Mouse (Mus musculus) midbrain, embryonic 13.5 days (tissue): ENCODE data around the gene Gm10718. TPM values are rescaled to one million over a fixed set of nuclear protein-coding genes. Genes with fewer than 3 reads are reported as not detected.
"Not testable (repeated sequence)": the region's sequence is repeated elsewhere in the genome, so short reads cannot be mapped to it uniquely, and the experiment has no call there.

Source experiments
- ATAC-seq: fragments of 200-750 bp; cut with Nextera tagmentation; 2 replicates; pipeline ENCODE4 v1.8.0; 2017; ENCODE audit warnings: mild to moderate bottlenecking, moderate TSS enrichment, moderate library complexity
- H3K27ac ChIP-seq: fragments of 300-500 bp; sonication (generic); 2 replicates; pipeline ENCODE4 v1.5.1; 2015; ENCODE audit warnings: inconsistent platforms, mild to moderate bottlenecking, moderate library complexity
- H3K27me3 ChIP-seq: fragments of 300-500 bp; sonication (generic); 2 replicates; pipeline ENCODE4 v1.6.1; 2015; ENCODE audit warnings: mild to moderate bottlenecking, inconsistent platforms
- H3K36me3 ChIP-seq: fragments of 300-500 bp; sonication (generic); 2 replicates; pipeline ENCODE4 v1.6.1; 2015; ENCODE audit warnings: mild to moderate bottlenecking, inconsistent platforms
- H3K4me1 ChIP-seq: fragments of 300-500 bp; sonication (generic); replicated peaks from 2 replicates; pipeline ENCODE4 v1.6.1; 2015; ENCODE audit warnings: inconsistent platforms
- H3K4me2 ChIP-seq: fragments of 300-500 bp; sonication (generic); replicated peaks from 2 replicates; pipeline ENCODE4 v1.6.1; 2015; ENCODE audit warnings: moderate library complexity, mild to moderate bottlenecking, inconsistent platforms
- H3K4me3 ChIP-seq: fragments of 300-500 bp; sonication (generic); replicated peaks from 2 replicates; pipeline ENCODE4 v1.5.1; 2015; ENCODE audit warnings: mild to moderate bottlenecking, inconsistent platforms
- H3K9ac ChIP-seq: fragments of 300-500 bp; sonication (generic); replicated peaks from 2 replicates; pipeline ENCODE4 v1.6.1; 2015; ENCODE audit warnings: mild to moderate bottlenecking, inconsistent platforms
- H3K9me3 ChIP-seq: fragments of 300-500 bp; sonication (generic); 2 replicates; pipeline ENCODE4 v1.6.1; 2016; ENCODE audit warnings: mild to moderate bottlenecking, inconsistent platforms
- WGBS: fragments of 180-500 bp; shearing (Covaris S2); methylation state at CpG from one replicate; pipeline ENCODE4 v1.1.7; 2015; 5-methylcytosine and 5-hydroxymethylcytosine counted together
- polyA plus RNA-seq: library from polyadenylated mRNA; unstranded; fragments of >200 nt; fragmentation: Nextera tagmentation; extraction: Ambion mirVana; gene quantifications from 2 replicates; pipeline ENCODE4 v1.2.1, GENCODE M21; 2015

Gm10718 gene
- polyA plus RNA-seq, 1 experiment from 2014 or later, result 2.0 TPM

- not testable (repeated sequence) for H3K36me3 ChIP-seq, H3K9ac ChIP-seq, H3K4me2 ChIP-seq, H3K27me3 ChIP-seq, H3K4me1 ChIP-seq, H3K4me3 ChIP-seq, ATAC-seq, H3K9me3 ChIP-seq, H3K27ac ChIP-seq
- WGBS, result 77% methylated on average over 6 of the region's 6 CpGs
Observed at GRCm38 (mm10) chr9:3015896-3016295, 7.5 kb upstream of the Gm10718 start.

GRCm38 (mm10) chr9:3017108-3017507 lies 6.2 kb upstream of the Gm10718 start, which contains the start of gene Gm10719:
Gene Gm10719, plus strand, starts transcription at chr9:3017408.
- 67% methylated on average over 1 of the region's 9 CpGs for WGBS

GRCm38 (mm10) chr9:3018944-3019343 lies 4.4 kb upstream of the Gm10718 start:
- not testable (repeated sequence) for H3K9ac ChIP-seq, H3K4me1 ChIP-seq

More at GRCm38 (mm10) chr9:3017108-3017507, 6.2 kb upstream of the Gm10718 start, which contains the start of gene Gm10719:
- not testable (repeated sequence) for H3K4me2 ChIP-seq, H3K36me3 ChIP-seq, H3K9ac ChIP-seq, H3K9me3 ChIP-seq, H3K4me3 ChIP-seq, H3K27me3 ChIP-seq, ATAC-seq, H3K4me1 ChIP-seq, H3K27ac ChIP-seq

GRCm38 (mm10) chr9:3019835-3020727 lies 3.3 kb upstream of the Gm10718 start:
- H3K36me3 ChIP-seq, H3K9me3 ChIP-seq, H3K4me3 ChIP-seq, H3K4me1 ChIP-seq, H3K27ac ChIP-seq, H3K4me2 ChIP-seq, H3K9ac ChIP-seq, H3K27me3 ChIP-seq: not testable (repeated sequence)
- ATAC-seq, result peak; percentile 79
- 80% methylated on average over 16 of the region's 19 CpGs for WGBS

More at GRCm38 (mm10) chr9:3018944-3019343, 4.4 kb upstream of the Gm10718 start:
- 64% methylated on average over 9 of the region's 9 CpGs for WGBS
- not testable (repeated sequence) for H3K27ac ChIP-seq, H3K36me3 ChIP-seq, H3K27me3 ChIP-seq, H3K4me2 ChIP-seq, H3K4me3 ChIP-seq, H3K9me3 ChIP-seq, ATAC-seq

- H3K4me1 ChIP-seq, H3K27ac ChIP-seq, H3K27me3 ChIP-seq, H3K9ac ChIP-seq, H3K9me3 ChIP-seq, ATAC-seq, H3K4me3 ChIP-seq, H3K36me3 ChIP-seq, H3K4me2 ChIP-seq: not testable (repeated sequence)
- WGBS, result 72% methylated on average over 11 of the region's 13 CpGs
Observed at GRCm38 (mm10) chr9:3022316-3023008, 885 bp upstream of the Gm10718 start.

- not testable (repeated sequence) for H3K27ac ChIP-seq, H3K4me2 ChIP-seq, ATAC-seq, H3K36me3 ChIP-seq, H3K9ac ChIP-seq, H3K4me1 ChIP-seq, H3K9me3 ChIP-seq, H3K4me3 ChIP-seq, H3K27me3 ChIP-seq
- WGBS, result 77% methylated on average over 16 of the region's 16 CpGs
Observed at GRCm38 (mm10) chr9:3023985-3024648, 770 bp downstream of the Gm10718 start.

- H3K9ac ChIP-seq, H3K27ac ChIP-seq, H3K4me2 ChIP-seq, H3K9me3 ChIP-seq, H3K27me3 ChIP-seq, H3K4me3 ChIP-seq, H3K4me1 ChIP-seq, ATAC-seq, H3K36me3 ChIP-seq: not testable (repeated sequence)
- 72% methylated on average over 12 of the region's 12 CpGs for WGBS
Observed at GRCm38 (mm10) chr9:3024912-3025467, 1.6 kb downstream of the Gm10718 start, which contains the start of gene Gm10717. Gene Gm10717, plus strand, starts transcription at chr9:3025417.

- not testable (repeated sequence) for H3K36me3 ChIP-seq, H3K4me1 ChIP-seq, H3K4me3 ChIP-seq, H3K9me3 ChIP-seq, H3K27me3 ChIP-seq, ATAC-seq, H3K4me2 ChIP-seq, H3K9ac ChIP-seq, H3K27ac ChIP-seq
- WGBS, result 73% methylated on average over 5 of the region's 6 CpGs
Observed at GRCm38 (mm10) chr9:3025653-3026052, 2.3 kb downstream of the Gm10718 start.

GRCm38 (mm10) chr9:3026136-3026535 lies 2.8 kb downstream of the Gm10718 start:
- not testable (repeated sequence) for H3K9ac ChIP-seq, H3K27ac ChIP-seq, H3K36me3 ChIP-seq, H3K4me3 ChIP-seq, H3K4me1 ChIP-seq, H3K9me3 ChIP-seq, H3K27me3 ChIP-seq, ATAC-seq, H3K4me2 ChIP-seq
- 75% methylated on average over 5 of the region's 5 CpGs for WGBS

- not testable (repeated sequence) for H3K9ac ChIP-seq, H3K36me3 ChIP-seq, H3K27ac ChIP-seq, ATAC-seq, H3K4me1 ChIP-seq, H3K27me3 ChIP-seq, H3K4me3 ChIP-seq, H3K4me2 ChIP-seq, H3K9me3 ChIP-seq
- WGBS, result 67% methylated on average over 9 of the region's 9 CpGs
Observed at GRCm38 (mm10) chr9:3026741-3027140, 3.4 kb downstream of the Gm10718 start.

- H3K36me3 ChIP-seq, H3K27ac ChIP-seq, H3K4me1 ChIP-seq, H3K9ac ChIP-seq, H3K9me3 ChIP-seq, H3K4me3 ChIP-seq, H3K4me2 ChIP-seq, H3K27me3 ChIP-seq: not testable (repeated sequence)
- WGBS, result 75% methylated on average over 9 of the region's 9 CpGs
- ATAC-seq, result 0 out of 2 replicates have a peak, but pooled peaks have one; percentile 2
Observed at GRCm38 (mm10) chr9:3027200-3027599, 3.9 kb downstream of the Gm10718 start.
